In the genomic region with DNA sequence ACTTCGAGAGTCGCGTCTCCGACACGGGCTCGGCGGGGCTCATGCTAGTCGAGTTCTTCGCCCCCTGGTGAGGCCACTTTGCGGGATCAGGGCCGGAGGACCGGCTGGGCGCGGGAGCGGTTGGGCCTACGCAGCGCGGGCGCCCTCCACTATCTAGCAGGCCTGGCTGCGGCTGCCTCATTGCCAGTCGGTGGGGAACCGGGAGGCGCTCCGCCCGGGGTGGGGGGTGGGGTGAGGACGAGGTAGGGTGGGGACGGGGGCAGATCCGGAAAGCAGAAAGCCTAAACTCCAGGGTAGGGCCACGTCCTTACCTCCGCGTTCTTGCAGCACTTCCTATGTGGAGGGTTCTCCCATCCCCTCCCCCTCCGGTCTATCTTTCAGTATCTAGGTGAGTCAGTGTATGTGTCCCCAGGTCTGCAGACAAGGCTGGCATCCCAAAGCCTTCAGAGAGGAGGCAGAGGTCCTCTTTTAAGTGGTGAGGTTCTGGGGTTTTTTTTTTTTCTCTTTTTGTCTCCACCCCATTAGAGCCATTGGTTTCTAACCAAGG, we compare ENCODE assay signal across 8 mouse cellular contexts. TPM values are rescaled to one million over a fixed set of nuclear protein-coding genes. Genes with fewer than 3 reads are reported as not detected.
DNase-seq lines count a peak whose midpoint lies in the region; ATAC-seq and TF ChIP-seq lines count a peak whose summit lies in the region.

No protein-coding gene starts in this region.

- H3K27ac ChIP-seq in embryonic facial prominence, embryonic 14.5 days (replicated peaks; ENCODE audit: low read depth, low read length): peak overlapping the region; percentile 98
- H3K27ac ChIP-seq in hindbrain, embryonic 16.5 days (ENCODE audit: low read depth, low read length): peak overlapping the region; percentile 96

- under 1% methylated on average over 22 of the region's 32 CpGs for WGBS in embryonic facial prominence, embryonic 14.5 days
- WGBS in hindbrain, embryonic 16.5 days: 0% methylated on average over 31 of the region's 32 CpGs
- WGBS in lung, adult 2 months: 1% methylated on average over 31 of the region's 32 CpGs

- H3K36me3 ChIP-seq in embryonic facial prominence, embryonic 14.5 days (ENCODE audit: control insufficient read depth, insufficient read depth, low read length): peaks cover 22% of the 10 kb centered on the region
- no peaks in the 10 kb centered on the region for H3K36me3 ChIP-seq in hindbrain, embryonic 16.5 days (ENCODE audit: control insufficient read depth, insufficient read depth, low read length)

- peak; percentile 24 for ATAC-seq in embryonic facial prominence, embryonic 14.5 days (ENCODE audit: low read depth)
- ATAC-seq in hindbrain, embryonic 16.5 days: peak; percentile 51
- peak; percentile 31; the same call in 1 of the 2 replicates for ATAC-seq in neutrophil, adult 5-6 weeks (ENCODE audit: extremely low read depth, insufficient number of reproducible peaks, low FRiP score, poor library complexity, severe bottlenecking)

- no peak; the same call in 1 of the 2 replicates for TF ChIP-seq POLR2A in lung, adult 2 months (IDR thresholded peaks at IDR 0.05; ENCODE audit: borderline replicate concordance, extremely low read depth, low read depth, low read length)

- peak; percentile 45 for DNase-seq in retina, embryonic 14.5 days (ENCODE audit: low spot score)
- no peak for DNase-seq in retina, postnatal 1 day
- peak; percentile 16 for DNase-seq in WW6 (ENCODE audit: low read depth, low spot score)
- peak; percentile 55 for DNase-seq in embryonic facial prominence, embryonic 14.5 days (ENCODE audit: low spot score)
- DNase-seq in lung, adult 2 months: no peak
- no peak for DNase-seq in spleen, adult 12 weeks (ENCODE audit: low spot score)

- no peak for TF ChIP-seq CTCF in lung, adult 2 months (IDR thresholded peaks at IDR 0.05; ENCODE audit: insufficient read depth, low read length)

- peak overlapping the region; percentile 99 for H3K9ac ChIP-seq in embryonic facial prominence, embryonic 14.5 days (ENCODE audit: low read depth, low read length)
- H3K9ac ChIP-seq in hindbrain, embryonic 16.5 days (ENCODE audit: low read depth, low read length): peak overlapping the region; percentile 98

- no peaks in the 10 kb centered on the region for H3K27me3 ChIP-seq in embryonic facial prominence, embryonic 14.5 days (replicated peaks; ENCODE audit: control insufficient read depth, insufficient read depth, low read length)
- no peaks in the 10 kb centered on the region for H3K27me3 ChIP-seq in hindbrain, embryonic 16.5 days (replicated peaks; ENCODE audit: control insufficient read depth, insufficient read depth, low read length)

- peak overlapping the region; percentile 74 for H3K4me2 ChIP-seq in embryonic facial prominence, embryonic 14.5 days (ENCODE audit: low read depth, low read length)
- peak overlapping the region; percentile 74 for H3K4me2 ChIP-seq in hindbrain, embryonic 16.5 days (ENCODE audit: low read length)

- H3K4me1 ChIP-seq in embryonic facial prominence, embryonic 14.5 days (ENCODE audit: control insufficient read depth, insufficient read depth, low read length): peaks cover 15% of the 10 kb centered on the region
- H3K4me1 ChIP-seq in hindbrain, embryonic 16.5 days (ENCODE audit: control insufficient read depth, insufficient read depth, low read depth, low read length): peaks cover 21% of the 10 kb centered on the region
- H3K4me1 ChIP-seq in lung, adult 2 months (ENCODE audit: control insufficient read depth, insufficient read depth, low read length): peaks cover 8% of the 10 kb centered on the region

- no peaks in the 10 kb centered on the region for H3K9me3 ChIP-seq in embryonic facial prominence, embryonic 14.5 days (ENCODE audit: control insufficient read depth, low read length)
- no peaks in the 10 kb centered on the region for H3K9me3 ChIP-seq in hindbrain, embryonic 16.5 days (ENCODE audit: control insufficient read depth, low read length)

- peak overlapping the region; percentile 88 for H3K4me3 ChIP-seq in embryonic facial prominence, embryonic 14.5 days (ENCODE audit: low read depth, low read length)
- peak overlapping the region; percentile 99 for H3K4me3 ChIP-seq in hindbrain, embryonic 16.5 days (ENCODE audit: low read length)
- peak overlapping the region; percentile 93 for H3K4me3 ChIP-seq in lung, adult 2 months (replicated peaks; ENCODE audit: extremely low read depth, low read depth, low read length)

RNA-seq across cellular contexts. Expression of a gene that starts 0.6 kb away (rescaled TPM):
- 1.7 and 2.1 TPM in 2 replicates for polyA plus RNA-seq in embryonic facial prominence, embryonic 14.5 days (2014; fragmentation: Nextera tagmentation; extraction: Ambion mirVana)
- polyA plus RNA-seq in hindbrain, embryonic 16.5 days (2015; fragmentation: Nextera tagmentation; extraction: Ambion mirVana): 3.5 and 3.6 TPM in 2 replicates
- polyA plus RNA-seq in lung, adult 2 months (2012; rRNA removed): 1.00 and 2.0 TPM in 2 replicates
- 2.8 and 3.1 TPM in 2 replicates for total RNA-seq in neutrophil, adult 5-6 weeks (2017)

RNA-seq across cellular contexts. Expression of a gene that starts 0.6 kb away (rescaled TPM):
- 572 and 576 TPM in 2 replicates for polyA plus RNA-seq in embryonic facial prominence, embryonic 14.5 days (2014; fragmentation: Nextera tagmentation; extraction: Ambion mirVana)
- polyA plus RNA-seq in hindbrain, embryonic 16.5 days (2015; fragmentation: Nextera tagmentation; extraction: Ambion mirVana): 379 and 403 TPM in 2 replicates
- 395 and 710 TPM in 2 replicates for polyA plus RNA-seq in lung, adult 2 months (2012; rRNA removed)
- 81.0 and 85.3 TPM in 2 replicates for total RNA-seq in neutrophil, adult 5-6 weeks (2017)

RNA-seq across cellular contexts. Expression of a gene that starts 27.2 kb away (rescaled TPM):
- polyA plus RNA-seq in embryonic facial prominence, embryonic 14.5 days (2014; fragmentation: Nextera tagmentation; extraction: Ambion mirVana): 0.04 and 0.07 TPM in 2 replicates
- 0.03 and 0.04 TPM in 2 replicates for polyA plus RNA-seq in hindbrain, embryonic 16.5 days (2015; fragmentation: Nextera tagmentation; extraction: Ambion mirVana)
- 0.08 TPM in 1 of 2 replicates, not detected in the other for polyA plus RNA-seq in lung, adult 2 months (2012; rRNA removed)
- total RNA-seq in neutrophil, adult 5-6 weeks (2017): not detected in 2 replicates

RNA-seq across cellular contexts. Expression of a gene that starts 29.9 kb away (rescaled TPM):
- 19.6 and 19.7 TPM in 2 replicates for polyA plus RNA-seq in embryonic facial prominence, embryonic 14.5 days (2014; fragmentation: Nextera tagmentation; extraction: Ambion mirVana)
- 2.4 and 3.0 TPM in 2 replicates for polyA plus RNA-seq in hindbrain, embryonic 16.5 days (2015; fragmentation: Nextera tagmentation; extraction: Ambion mirVana)
- 0.97 and 1.1 TPM in 2 replicates for polyA plus RNA-seq in lung, adult 2 months (2012; rRNA removed)
- 36.3 and 45.4 TPM in 2 replicates for total RNA-seq in neutrophil, adult 5-6 weeks (2017)

RNA-seq across cellular contexts. Expression of a gene that starts 34.8 kb away (rescaled TPM):
- 639 and 673 TPM in 2 replicates for polyA plus RNA-seq in embryonic facial prominence, embryonic 14.5 days (2014; fragmentation: Nextera tagmentation; extraction: Ambion mirVana)
- 254 and 262 TPM in 2 replicates for polyA plus RNA-seq in hindbrain, embryonic 16.5 days (2015; fragmentation: Nextera tagmentation; extraction: Ambion mirVana)
- 227 and 315 TPM in 2 replicates for polyA plus RNA-seq in lung, adult 2 months (2012; rRNA removed)
- total RNA-seq in neutrophil, adult 5-6 weeks (2017): 101 and 116 TPM in 2 replicates

Comparison
In these comparisons a context has a peak if more than half of its experiments do, and no peak if none do; other contexts are left out.
1. DNase-seq: peak in retina, embryonic 14.5 days (single experiment), WW6 (single experiment) and embryonic facial prominence, embryonic 14.5 days (single experiment); none in retina, postnatal 1 day (single experiment), lung, adult 2 months (single experiment) and spleen, adult 12 weeks (single experiment).
2. Peak in every context shown above with its lines, with median percentiles within 50 percentile points of each other: ATAC-seq and H3K4me3 ChIP-seq.